Mouse (Mus musculus) testis, adult 2 months (tissue): ENCODE measurements around the gene Bbs1.

ENCODE experiments used
- CTCF ChIP-seq: fragments of 200-500 bp; IDR thresholded peaks from 2 replicates; pipeline ENCODE4 v1.5.1; 2012; ENCODE audit warnings: low read depth, mild to moderate bottlenecking, inconsistent platforms, low read length, moderate library complexity; ENCODE audit not compliant: control insufficient read depth, insufficient read depth, insufficient replicate concordance
- POLR2A ChIP-seq: fragments of 200-500 bp; IDR thresholded peaks from 2 replicates; pipeline ENCODE4 v1.6.1; 2012; ENCODE audit warnings: low read depth, mild to moderate bottlenecking, inconsistent platforms, low read length, moderate library complexity; ENCODE audit not compliant: control insufficient read depth

GRCm38 (mm10) chr19:4842611-4843010 lies 63.8 kb downstream of the Bbs1 start:
- no peak for TF ChIP-seq POLR2A
- no peak for TF ChIP-seq CTCF
